Mouse (Mus musculus): ENCODE data around the gene Slc35f6.
"Not testable (repeated sequence)": the region's sequence is repeated elsewhere in the genome, so short reads cannot be mapped to it uniquely, and the experiment has no call there.

Gene Slc35f6

DNA sequence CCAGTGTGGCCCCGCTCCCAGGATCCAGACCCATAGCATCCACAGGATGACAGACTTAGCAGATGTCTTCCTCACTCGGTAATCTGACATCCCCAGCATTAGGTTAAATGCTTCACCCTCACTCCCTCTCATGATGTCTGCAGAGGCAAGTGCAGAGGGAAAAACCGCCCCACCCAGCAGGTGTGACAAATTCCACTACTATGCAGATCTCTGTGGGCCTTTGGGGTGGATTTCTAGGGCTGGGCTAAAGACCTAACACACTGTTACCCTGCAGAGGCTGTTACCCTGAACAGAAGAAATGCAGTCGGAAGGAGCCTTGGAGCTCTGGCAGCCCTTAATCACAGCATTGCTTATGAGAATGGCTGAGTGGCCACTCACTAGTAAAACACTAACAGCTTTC lies 11.3 kb downstream of the Slc35f6 start:
- DNase-seq (ENCODE audit: low spot score) = no peak

DNA sequence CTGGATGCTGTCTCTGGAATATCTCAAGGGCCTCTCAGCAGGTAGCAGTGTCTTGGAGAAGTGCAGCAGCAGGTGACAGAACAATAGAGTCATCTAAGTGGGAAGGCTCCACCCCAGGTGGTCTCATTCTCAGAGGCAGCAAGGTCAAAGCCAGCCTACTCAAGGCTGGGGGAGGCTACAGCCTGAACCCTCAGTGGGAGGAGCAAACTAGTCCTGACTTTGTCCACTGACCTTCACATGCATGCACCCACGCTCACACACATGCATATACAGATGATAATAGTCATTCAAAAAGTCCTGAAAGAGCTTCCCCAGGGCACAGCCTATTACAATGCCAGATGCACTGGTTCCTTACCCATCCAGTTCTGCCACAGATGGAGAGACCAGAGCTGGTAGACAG lies 12.5 kb downstream of the Slc35f6 start:
- DNase-seq (ENCODE audit: low spot score) = no peak

DNA sequence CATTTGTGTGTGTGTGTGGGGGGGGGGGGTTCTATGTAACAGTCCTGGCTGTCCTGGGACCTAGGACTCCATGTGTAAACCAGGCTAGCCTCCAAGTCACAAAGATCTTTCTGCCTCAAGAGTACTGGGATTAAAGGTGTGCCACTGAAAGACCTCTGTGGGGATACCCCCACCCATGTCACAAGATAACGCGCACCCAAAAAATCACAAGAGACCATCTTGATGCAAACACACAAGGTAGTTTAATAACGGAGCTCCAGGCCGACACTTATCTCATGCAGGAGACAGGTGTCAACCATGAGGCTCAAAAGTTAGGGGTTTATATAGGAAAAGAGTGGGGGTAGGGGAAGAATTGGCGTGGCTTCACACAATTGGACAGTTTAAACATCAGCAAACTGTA lies 13.1 kb downstream of the Slc35f6 start:
- no peak for DNase-seq (ENCODE audit: low spot score)

DNA sequence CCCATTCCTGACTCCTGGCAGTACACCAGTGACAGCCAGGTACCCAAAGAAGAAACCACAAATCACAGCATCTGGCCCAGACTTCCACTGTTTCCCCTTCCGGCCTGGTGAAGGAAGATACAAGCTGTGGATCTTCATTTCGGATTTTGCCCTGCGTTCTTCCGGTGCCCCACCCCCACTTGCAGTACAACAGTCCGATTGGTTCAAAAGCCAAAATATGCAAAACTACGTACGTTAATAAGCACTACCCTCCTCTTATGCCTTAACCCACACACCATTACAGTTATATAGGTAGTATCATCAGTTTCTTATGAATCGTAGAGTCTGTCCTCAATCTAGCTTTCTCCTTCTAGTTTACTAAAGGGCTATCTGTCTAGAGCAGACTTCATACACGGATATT lies 17.6 kb downstream of the Slc35f6 start:
- no peak for DNase-seq (ENCODE audit: low spot score)

DNA sequence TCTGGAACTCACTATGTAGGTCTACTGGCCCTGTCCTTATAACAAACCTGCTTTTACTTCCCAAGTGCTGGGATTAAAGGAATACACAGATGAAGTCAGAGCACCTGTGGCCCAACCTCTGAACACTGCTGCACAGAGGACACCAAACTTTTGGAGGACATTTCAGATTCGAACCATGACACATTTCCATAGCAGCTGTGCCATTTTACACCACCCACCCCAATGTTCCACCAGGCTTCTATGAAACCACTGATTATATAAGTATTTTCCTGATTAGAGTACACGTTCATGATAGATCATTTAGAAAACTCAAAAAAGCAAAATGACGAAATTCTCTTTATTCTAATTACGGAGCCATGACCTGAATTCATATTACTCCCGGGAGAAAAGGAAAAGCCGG lies 18.2 kb downstream of the Slc35f6 start:
- DNase-seq (ENCODE audit: low spot score) = no peak

DNA sequence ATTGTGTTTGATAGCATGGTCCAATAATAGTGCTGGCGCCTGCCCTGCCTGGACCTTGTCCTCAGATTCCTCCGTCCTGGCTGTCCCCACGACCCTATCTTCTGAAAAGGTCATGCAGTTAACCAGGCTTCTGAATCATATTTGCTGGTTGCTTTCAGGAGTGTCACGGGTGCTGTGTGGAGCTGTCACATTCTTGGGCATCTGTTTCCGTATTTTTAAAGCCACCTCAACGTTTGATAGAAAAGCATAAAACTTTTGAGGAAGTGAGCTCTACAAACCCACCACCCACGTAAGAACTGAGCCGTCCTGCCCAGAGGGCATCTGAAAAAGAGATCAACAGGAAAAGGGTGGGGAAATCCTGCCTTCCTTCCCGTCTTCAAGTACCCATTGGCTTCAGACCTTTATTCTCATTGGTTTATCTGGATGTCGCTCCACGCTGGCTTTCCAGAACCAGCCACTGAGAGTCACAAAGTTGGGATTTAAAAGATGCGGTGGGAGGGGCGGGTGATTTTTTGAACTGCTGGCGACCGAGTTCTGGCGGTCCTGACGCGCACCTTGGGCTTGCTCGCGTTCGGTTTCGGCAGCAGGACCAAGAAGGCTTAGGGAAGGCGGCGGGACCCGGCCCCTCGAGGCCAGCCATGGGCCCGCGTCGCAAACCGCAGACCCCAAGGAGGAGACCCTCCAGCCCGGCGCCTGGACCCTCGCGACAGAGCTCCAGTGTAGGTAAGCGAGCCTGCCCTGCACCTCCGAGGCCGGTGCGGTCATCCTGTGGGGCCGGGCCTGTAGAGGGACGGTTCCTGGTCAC lies 18.9 kb downstream of the Slc35f6 start, which contains the start of gene Cenpa:
Gene Cenpa (plus strand): TSS at position 387 of the 805 bp plus-strand sequence.
- peak; percentile 92 for DNase-seq (ENCODE audit: low spot score)

DNA sequence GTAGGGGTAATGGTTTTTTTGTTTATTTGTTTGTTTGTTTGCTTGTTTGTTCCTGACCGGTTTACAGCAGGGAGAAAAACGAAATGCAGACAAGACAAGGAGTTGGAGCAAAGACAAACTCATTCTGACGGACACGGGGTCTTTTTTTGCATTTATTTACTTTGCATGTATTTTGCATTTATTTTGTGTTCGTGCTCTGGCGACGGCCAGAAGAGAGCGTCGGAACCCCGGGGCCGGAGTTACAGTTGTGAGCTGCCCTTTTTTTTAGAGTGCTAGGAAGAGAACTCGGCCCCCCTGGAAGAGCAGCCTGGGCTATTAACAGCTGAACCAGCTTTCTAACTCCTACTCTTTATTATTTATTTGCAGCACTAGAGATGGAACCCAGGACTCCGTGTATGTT lies 19.5 kb downstream of the Slc35f6 start:
- no peak for DNase-seq (ENCODE audit: low spot score)

DNA sequence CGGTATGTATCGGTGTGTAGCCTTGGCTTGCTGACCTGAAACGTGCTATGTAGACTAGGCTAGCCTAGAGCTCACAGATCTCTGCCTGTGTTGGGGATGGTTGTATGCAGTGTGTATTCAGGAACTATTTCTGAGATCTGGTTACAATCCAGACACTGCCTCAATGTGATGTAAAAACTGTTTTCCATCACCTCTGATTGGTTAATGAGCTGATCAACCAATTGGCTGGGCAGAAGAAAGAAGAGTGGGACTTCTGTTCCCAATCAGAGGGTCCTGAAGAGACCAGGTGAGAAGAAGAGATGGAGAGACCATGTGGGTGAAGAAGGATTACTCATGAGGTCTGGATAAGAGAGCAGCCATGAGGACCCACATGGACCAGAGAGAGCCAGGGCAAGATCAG lies 20.0 kb downstream of the Slc35f6 start:
- no peak for DNase-seq (ENCODE audit: low spot score)

DNA sequence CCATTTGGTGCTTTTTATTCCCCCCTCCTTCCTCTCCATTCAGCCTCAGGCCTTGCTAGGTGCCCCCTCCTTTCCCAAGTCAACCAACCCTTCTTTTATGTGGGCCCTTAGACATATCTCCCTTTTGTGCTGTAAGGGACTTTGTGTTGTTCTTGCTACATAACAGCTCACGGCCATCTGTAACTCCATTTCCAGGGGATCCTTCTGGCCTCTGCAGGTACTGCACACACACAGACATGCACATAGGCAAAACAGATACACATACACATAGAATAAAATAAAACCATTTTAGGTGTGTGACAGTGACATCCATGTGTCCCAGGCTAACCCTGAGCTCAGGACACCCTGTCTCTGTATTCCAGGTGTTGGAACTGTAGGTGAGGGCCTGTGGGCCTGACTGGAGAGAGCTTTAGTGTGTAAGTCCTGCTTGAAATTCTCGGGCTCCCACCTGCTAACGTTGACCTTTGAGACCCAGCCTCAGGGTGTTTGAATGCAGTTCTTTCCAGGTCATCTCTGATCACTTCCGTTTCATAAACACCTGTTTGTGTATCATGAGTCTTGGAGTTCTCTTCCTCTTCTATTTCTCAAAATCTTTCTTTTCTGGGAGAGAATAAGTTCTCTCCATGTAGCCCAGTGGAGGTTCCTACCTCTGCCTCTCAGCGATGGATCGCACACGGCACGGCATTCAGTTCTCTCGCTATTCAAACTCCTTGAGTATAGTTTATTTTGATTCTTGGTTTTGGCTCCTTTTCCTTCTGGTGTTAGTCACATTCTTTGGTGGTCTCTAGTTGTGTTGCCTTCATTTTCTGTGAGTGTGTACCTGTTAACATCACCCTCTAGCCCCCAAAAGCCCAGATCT lies 21.1 kb downstream of the Slc35f6 start:
- DNase-seq (ENCODE audit: low spot score) = no peak

DNA sequence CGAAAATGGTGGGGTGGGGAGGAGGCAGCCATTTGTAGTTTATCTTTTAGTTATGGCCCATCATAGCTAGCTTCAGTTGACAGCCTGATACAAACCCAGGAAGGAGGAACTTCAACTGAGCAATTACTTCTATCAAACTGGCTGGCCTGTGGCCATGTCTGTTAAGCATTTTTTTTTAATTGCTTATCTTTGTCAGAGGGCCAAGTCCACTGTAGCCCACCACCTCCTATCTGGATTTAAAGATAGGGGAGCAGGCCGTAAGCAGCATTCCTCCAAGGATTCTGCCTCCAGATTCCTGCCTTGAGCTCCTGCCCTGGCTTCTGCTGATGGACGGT lies 21.7 kb downstream of the Slc35f6 start:
- no peak for DNase-seq (ENCODE audit: low spot score)

DNA sequence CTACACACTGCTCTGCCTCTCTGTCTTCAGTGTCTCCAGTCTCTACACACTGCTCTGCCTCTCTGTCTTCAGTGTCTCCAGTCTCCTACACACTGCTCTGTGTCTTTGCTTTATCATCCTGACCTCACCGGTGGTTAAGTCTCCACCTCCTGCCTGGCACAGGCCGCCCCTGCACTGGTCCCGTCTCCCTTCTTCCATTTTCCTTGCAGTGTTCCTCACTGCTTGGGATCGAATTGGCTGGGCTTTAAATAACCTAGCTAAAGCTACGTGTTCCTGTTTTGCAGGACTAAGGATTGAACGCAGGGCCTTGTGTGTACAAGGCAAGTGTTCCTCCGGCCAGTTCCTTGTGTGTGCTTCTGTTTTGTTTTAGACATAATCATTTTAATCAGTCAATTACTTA lies 22.4 kb downstream of the Slc35f6 start:
- no peak for DNase-seq (ENCODE audit: low spot score)

DNA sequence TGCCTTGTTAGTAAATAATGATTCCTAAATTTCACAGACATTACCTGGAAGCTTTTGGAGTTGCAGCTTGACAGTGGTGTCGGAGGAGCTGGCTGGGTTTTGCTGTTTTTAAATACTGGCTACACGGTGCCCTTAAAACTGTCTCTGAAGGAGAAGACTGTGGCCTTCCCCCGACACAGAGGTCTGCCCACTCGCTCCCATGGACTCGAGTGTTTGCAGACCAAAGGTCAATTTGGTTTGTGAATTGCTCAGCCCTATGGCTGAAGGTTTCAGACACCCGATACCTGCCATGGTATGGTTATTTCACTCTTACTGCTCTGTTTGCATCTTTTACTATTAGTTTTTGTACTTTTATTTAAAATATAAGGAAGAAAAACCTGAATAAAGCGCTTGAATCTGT lies 26.3 kb downstream of the Slc35f6 start:
- no peak for DNase-seq (ENCODE audit: low spot score)

DNA sequence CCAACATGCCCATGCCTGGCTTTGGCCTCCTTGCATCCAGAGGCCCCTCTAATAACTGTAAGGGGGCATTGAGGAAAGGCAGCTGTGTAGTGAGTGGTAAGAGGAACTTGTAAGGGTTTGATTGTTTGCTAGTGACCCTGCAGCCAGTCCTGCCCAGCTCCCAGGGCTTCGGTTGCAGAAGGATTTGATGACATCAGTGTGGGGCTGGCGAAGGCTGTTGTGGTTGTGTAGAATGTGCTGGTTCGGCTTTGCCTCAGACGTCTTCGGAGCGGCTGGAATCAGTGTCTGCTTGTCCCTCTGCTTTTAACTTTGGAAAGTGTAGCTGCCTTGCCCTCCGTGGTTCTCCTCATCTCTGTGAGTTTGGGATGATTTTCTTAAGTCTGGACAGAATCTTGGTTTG lies 29.1 kb downstream of the Slc35f6 start:
- no peak for DNase-seq (ENCODE audit: low spot score)

DNA sequence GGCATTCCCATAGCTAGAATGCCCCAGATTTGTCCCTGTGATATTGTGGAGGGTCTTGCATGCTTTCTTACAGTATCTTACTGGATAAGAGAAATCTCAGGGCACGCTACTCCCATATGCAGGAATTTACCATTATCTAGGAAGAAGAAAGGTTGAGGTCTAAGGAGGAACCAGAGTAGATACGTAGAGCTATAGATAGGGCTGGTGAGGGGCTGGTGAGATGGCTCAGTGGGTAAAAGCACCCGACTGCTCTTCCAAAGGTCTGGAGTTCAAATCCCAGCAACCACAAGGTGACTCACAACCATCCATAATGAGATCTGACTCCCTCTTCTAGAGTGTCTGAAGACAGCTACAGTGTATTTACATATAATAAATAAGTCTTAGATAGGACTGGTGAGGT lies 30.3 kb downstream of the Slc35f6 start:
- not testable (repeated sequence) for DNase-seq (ENCODE audit: low spot score)

DNA sequence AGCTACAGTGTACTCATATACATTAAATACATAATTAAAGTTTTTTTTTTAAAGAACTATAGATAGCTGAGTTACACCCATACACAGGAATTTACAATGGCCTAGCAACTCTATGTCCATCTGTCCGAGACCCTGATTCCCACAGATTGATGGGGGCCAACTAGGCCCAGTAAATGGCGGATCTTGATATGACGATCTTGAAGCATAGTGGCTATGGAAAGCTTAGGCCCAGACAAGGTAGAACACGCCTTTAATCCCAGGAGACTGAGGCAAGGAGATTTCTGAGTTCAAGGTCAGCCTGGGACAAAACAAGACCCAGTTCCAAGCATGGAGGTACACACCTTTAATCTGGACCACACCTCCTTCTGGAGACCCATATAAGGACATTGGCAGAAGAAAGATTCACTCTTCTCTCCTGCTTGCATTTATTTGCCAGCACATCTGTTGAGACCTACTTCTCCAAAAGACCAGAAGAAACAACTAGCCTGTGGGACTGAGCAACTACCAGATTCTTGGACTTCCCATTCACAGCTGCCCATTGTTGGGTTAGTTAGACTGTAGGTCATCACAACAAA lies 31.1 kb downstream of the Slc35f6 start:
- no peak for DNase-seq (ENCODE audit: low spot score)

DNA sequence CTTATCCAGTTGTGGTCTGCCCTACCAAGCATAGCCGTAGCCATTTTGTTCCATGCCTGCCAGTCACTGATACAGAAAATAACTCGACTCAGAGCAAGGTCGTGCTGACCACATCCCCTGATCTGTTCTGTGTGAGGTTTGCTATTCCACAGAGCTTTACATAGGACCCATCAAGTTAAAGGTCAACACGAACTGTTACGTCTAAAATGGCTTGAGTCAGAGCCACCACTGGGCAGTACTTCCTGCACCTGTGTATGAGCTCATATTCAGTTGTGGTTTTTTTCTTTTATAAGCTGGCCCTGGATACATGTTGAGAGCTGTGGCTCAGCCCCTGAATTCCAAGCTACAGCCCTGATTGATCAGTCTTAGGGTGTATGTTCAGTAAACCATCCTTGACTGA lies 31.9 kb downstream of the Slc35f6 start:
- DNase-seq (ENCODE audit: low spot score) = no peak

DNA sequence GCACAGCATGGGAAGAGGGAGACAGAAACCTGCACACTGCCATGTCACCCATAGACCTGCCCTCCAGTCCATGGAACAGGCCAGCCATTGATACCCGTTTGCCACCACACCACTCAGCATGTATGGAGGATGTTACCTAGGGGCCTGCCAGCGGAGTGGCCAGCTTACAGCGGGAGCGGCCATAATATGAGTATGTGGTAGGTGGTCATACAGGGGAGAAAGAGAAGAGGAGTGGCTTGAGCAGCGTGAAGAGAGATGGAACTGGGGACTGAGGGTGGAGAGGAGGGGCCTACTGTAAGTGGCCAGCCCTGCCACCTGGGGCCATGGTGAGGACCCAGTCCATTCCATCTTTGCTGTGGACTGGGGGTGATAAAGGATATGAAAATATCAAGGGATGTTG lies 34.2 kb downstream of the Slc35f6 start:
- DNase-seq (ENCODE audit: low spot score) = no peak

DNA sequence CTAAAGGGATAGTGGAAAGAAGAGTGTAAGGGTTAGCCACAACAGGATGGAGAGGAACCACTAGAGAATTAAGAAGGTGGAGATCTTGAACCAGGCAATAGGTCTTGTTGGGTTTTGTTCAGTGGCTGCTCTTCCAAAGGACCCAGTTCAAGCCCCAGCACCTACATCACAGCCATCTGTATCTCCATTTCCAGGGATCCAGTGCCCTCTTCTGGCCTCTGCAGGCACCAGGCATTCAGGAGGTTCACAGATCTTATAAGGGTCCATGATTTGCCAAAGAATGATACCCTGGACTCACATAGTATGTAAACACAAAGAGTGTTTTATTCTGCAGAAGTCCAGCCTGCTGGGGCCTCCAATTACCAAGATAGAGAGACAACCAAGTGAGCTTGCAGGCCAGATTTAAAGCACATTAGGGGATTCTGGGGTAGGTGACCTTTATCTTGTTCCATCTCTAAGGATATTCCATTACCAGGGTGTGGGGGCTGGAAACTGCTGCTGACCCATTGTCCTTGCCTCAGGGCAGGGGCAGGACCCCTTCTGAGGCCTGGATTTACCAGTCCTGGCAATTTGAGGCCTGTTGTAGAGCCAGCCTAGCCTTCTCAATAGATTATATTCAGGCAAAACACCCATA lies 35.4 kb downstream of the Slc35f6 start:
- DNase-seq (ENCODE audit: low spot score) = no peak

DNA sequence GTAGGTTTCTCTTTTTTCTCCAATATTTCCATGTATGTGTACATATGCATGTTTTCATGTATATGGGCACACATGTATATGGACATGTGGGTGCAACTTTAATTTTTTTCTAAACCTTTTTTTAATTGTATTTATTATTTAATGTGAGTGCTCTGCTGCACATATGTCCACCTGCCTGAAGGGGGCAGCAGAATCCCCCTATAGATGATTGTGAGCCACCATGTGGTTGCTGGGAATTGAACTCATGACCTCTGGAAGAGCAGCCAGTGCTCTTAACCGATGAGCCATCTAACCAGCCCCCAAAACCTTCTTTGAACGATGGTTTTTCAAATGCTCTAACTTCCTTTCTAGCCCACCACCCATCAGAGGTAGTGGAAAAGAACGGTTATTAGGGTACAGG lies 36.3 kb downstream of the Slc35f6 start:
- no peak for DNase-seq (ENCODE audit: low spot score)

DNA sequence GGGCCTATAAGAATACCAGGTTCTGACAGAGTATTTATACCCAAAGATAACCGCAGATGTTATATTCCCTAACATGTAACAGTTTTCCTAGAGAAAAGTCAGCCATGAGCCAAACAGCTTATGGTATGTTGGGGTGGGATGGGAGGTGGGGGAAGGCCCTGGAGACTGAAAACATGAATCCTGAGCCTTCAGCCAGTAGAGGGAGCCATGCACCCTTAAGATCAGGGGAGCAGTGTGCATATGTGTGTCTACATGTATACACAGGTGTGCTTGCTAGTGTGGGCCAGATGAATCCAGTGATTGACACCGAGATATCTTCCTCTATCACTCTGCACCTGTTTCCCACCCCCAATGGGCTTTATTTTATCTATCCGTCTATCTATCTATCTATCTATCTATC lies 39.0 kb downstream of the Slc35f6 start:
- DNase-seq (ENCODE audit: low spot score) = no peak

DNA sequence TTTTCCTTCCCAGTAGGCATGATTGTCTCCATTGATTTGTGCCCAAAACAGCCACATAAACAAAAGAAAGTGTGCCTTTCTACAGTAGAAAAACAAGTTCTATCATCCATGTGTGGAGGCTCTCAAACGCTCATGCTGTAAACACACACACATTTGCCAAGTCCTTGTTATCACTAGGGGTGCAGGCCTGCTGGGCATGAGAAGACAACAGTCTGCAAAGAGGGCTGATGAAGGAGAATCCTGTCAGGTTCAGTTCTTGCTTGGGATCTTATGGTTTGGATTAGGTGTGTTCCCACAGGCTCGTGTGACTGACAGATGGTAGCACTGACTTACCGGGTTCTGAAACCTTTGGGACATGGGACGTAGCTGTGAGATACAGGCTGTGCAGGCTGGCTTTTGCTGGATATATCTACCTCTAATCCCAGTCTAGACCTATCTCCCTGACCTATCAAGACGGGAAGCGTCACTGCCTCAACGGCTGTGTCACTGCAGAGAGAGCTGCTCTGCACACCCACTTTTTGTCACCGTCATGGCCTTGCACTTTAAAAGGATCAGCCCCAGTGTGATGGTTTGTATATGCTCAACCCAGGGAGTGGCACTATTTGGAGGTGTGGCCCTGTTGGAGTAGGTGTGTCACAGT lies 52.7 kb downstream of the Slc35f6 start:
- DNase-seq (ENCODE audit: low spot score) = no peak

DNA sequence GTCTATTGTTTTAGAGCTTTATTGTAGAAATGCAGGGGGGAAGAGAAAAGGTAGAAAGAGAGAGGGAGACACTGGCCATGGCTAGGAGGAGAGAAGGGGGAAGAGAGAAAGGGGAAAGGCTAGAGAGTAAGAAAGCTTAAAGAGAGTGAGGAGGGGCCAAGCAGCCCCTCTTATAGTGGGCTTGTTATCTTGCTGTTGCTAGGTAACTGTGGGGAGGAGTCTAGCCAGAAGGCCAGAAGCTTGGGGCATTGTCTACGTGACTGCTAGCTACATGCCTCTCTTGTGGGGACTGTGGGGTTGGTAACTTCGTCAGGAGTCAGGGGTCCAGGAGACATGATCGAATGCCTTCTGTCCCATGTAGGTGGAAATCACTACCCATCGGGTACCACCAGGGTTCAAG lies 53.6 kb downstream of the Slc35f6 start:
- not testable (repeated sequence) for DNase-seq (ENCODE audit: low spot score)

Data from testis, postnatal 14 days (tissue).